Mouse (Mus musculus): ENCODE results near the gene Clic3.
"Not testable (repeated sequence)": the region's sequence is repeated elsewhere in the genome, so short reads cannot be mapped to it uniquely, and the experiment has no call there.

Gene Clic3

GRCm38 (mm10) chr2:25456205-25456953, at the start of gene Clic3:
Gene Clic3 (plus strand): TSS chr2:25456838.
- DNase-seq (ENCODE audit: inconsistent age in 2 of 2, low spot score in 1 of 2) = peak in 1 of 2 experiments; percentile 27

- no peak for DNase-seq (ENCODE audit: inconsistent age in 2 of 2, low spot score in 1 of 2)
Measured at GRCm38 (mm10) chr2:25408908-25409307, 47.7 kb upstream of the Clic3 start.

GRCm38 (mm10) chr2:25413436-25413835, 43.2 kb upstream of the Clic3 start:
- not testable (repeated sequence) for DNase-seq (ENCODE audit: inconsistent age in 2 of 2, low spot score in 1 of 2)

GRCm38 (mm10) chr2:25417426-25417825, 39.2 kb upstream of the Clic3 start:
- no peak for DNase-seq (ENCODE audit: inconsistent age in 2 of 2, low spot score in 1 of 2)

GRCm38 (mm10) chr2:25421896-25422295, 34.7 kb upstream of the Clic3 start:
- peak; percentile 43 to 72 for DNase-seq (ENCODE audit: inconsistent age in 2 of 2, low spot score in 1 of 2)

- peak in 1 of 2 experiments; percentile 28 for DNase-seq (ENCODE audit: inconsistent age in 2 of 2, low spot score in 1 of 2)
Measured at GRCm38 (mm10) chr2:25422587-25423410, 33.8 kb upstream of the Clic3 start, which contains the start of gene Fut7. Gene Fut7 (plus strand): TSS chr2:25423267.

GRCm38 (mm10) chr2:25423626-25424025, 33.0 kb upstream of the Clic3 start:
- DNase-seq (ENCODE audit: inconsistent age in 2 of 2, low spot score in 1 of 2) = no peak

- DNase-seq (ENCODE audit: inconsistent age in 2 of 2, low spot score in 1 of 2) = no peak
Measured at GRCm38 (mm10) chr2:25425481-25425880, 31.2 kb upstream of the Clic3 start.

GRCm38 (mm10) chr2:25426721-25427191, 29.9 kb upstream of the Clic3 start:
- peak; percentile 55 to 82 for DNase-seq (ENCODE audit: inconsistent age in 2 of 2, low spot score in 1 of 2)

- no peak for DNase-seq (ENCODE audit: inconsistent age in 2 of 2, low spot score in 1 of 2)
Measured at GRCm38 (mm10) chr2:25427256-25427655, 29.4 kb upstream of the Clic3 start.

GRCm38 (mm10) chr2:25428442-25429236, 28.0 kb upstream of the Clic3 start, which contains the start of gene Abca2:
Gene Abca2 (plus strand): TSS chr2:25428703.
- DNase-seq (ENCODE audit: inconsistent age in 2 of 2, low spot score in 1 of 2) = peak; percentile 96 to 97

GRCm38 (mm10) chr2:25429435-25430180, 27.0 kb upstream of the Clic3 start:
- DNase-seq (ENCODE audit: inconsistent age in 2 of 2, low spot score in 1 of 2) = no peak

GRCm38 (mm10) chr2:25430395-25431233, 26.0 kb upstream of the Clic3 start:
- no peak for DNase-seq (ENCODE audit: inconsistent age in 2 of 2, low spot score in 1 of 2)

- no peak for DNase-seq (ENCODE audit: inconsistent age in 2 of 2, low spot score in 1 of 2)
Measured at GRCm38 (mm10) chr2:25431308-25431855, 25.3 kb upstream of the Clic3 start.

- no peak for DNase-seq (ENCODE audit: inconsistent age in 2 of 2, low spot score in 1 of 2)
Measured at GRCm38 (mm10) chr2:25432326-25433098, 24.1 kb upstream of the Clic3 start.

- DNase-seq (ENCODE audit: inconsistent age in 2 of 2, low spot score in 1 of 2) = no peak
Measured at GRCm38 (mm10) chr2:25433101-25433500, 23.5 kb upstream of the Clic3 start.

- no peak for DNase-seq (ENCODE audit: inconsistent age in 2 of 2, low spot score in 1 of 2)
Measured at GRCm38 (mm10) chr2:25434292-25434691, 22.3 kb upstream of the Clic3 start.

- DNase-seq (ENCODE audit: inconsistent age in 2 of 2, low spot score in 1 of 2) = no peak
Measured at GRCm38 (mm10) chr2:25436286-25436820, 20.3 kb upstream of the Clic3 start.

Measured in adrenal gland, adult (tissue).